Comparison of ENCODE assay signal across 11 mouse cellular contexts in genomic region chr1:25430219-25430862, GRCm38 (mm10).
DNase-seq lines count a peak whose midpoint lies in the region; ATAC-seq lines count a peak whose summit lies in the region.
"Had no signal": no experiment of that assay in that cellular context is flagged by ENCODE, and none has a peak within 500 bp of the region (broad histone marks: within the 10 kb centered on the region; RNA-seq: fewer than 3 reads in every experiment).

No protein-coding gene starts in this region.

- no peak overlapping the region for H3K9ac ChIP-seq in hindbrain, embryonic 12.5 days
- H3K9ac ChIP-seq in midbrain, embryonic 16.5 days (ENCODE audit: low read depth, low read length) = no peak overlapping the region
- H3K9ac ChIP-seq: heart, embryonic 12.5 days had no signal

- no peaks in the 10 kb centered on the region for H3K27me3 ChIP-seq in hindbrain, embryonic 12.5 days
- H3K27me3 ChIP-seq in midbrain, embryonic 16.5 days (ENCODE audit: control insufficient read depth, insufficient read depth, low read depth, low read length) = no peaks in the 10 kb centered on the region
- H3K27me3 ChIP-seq: heart, embryonic 12.5 days had no signal

- peak; percentile 88 for ATAC-seq in hindbrain, embryonic 12.5 days (ENCODE audit: low FRiP score)
- ATAC-seq in midbrain, embryonic 16.5 days = peak; percentile 42; the same call in 1 of the 2 replicates
- ATAC-seq: inflammation-experienced regulatory T-cells, adult 6 months had no signal

- H3K27ac ChIP-seq in hindbrain, embryonic 12.5 days = peak overlapping the region; percentile 55
- H3K27ac ChIP-seq in midbrain, embryonic 16.5 days (ENCODE audit: low read length) = 0 out of 2 replicates have a peak overlapping the region, but pooled peaks have one; percentile 13

- H3K4me1 ChIP-seq in hindbrain, embryonic 12.5 days = no peaks in the 10 kb centered on the region
- no peaks in the 10 kb centered on the region for H3K4me1 ChIP-seq in midbrain, embryonic 16.5 days (ENCODE audit: control insufficient read depth, insufficient read depth, low read length)
- H3K4me1 ChIP-seq: heart, embryonic 12.5 days had no signal

- no peaks in the 10 kb centered on the region for H3K36me3 ChIP-seq in hindbrain, embryonic 12.5 days
- no peaks in the 10 kb centered on the region for H3K36me3 ChIP-seq in midbrain, embryonic 16.5 days (ENCODE audit: control insufficient read depth, insufficient read depth, low read length)
- H3K36me3 ChIP-seq: heart, embryonic 12.5 days had no signal

- DNase-seq in adrenal gland, postnatal 10 days = peak; percentile 1
- DNase-seq in adrenal gland, postnatal 36 days = no peak
- DNase-seq in layer of hippocampus, adult 18-20 months (ENCODE audit: low spot score in 2 of 2) = peak; percentile 14 to 71
- DNase-seq in layer of hippocampus, postnatal 25 days (ENCODE audit: extremely low spot score in 1 of 2, low spot score in 1 of 2) = no peak
- no peak for DNase-seq in cerebellum, adult 9-11 months
- DNase-seq in gastrocnemius, postnatal 14 days = no peak
- DNase-seq: lung, postnatal 10 days had no signal

- WGBS in hindbrain, embryonic 12.5 days = 56% methylated on average over 16 of the region's 16 CpGs
- 52% methylated on average over 16 of the region's 16 CpGs for WGBS in midbrain, embryonic 16.5 days

- H3K4me2 ChIP-seq in hindbrain, embryonic 12.5 days (replicated peaks) = peak overlapping the region; percentile 7; the same call in 1 of the 2 replicates
- H3K4me2 ChIP-seq in midbrain, embryonic 16.5 days (ENCODE audit: low read length) = no peak overlapping the region
- H3K4me2 ChIP-seq: heart, embryonic 12.5 days had no signal

- H3K9me3 ChIP-seq in hindbrain, embryonic 12.5 days (replicated peaks) = no peaks in the 10 kb centered on the region
- no peaks in the 10 kb centered on the region for H3K9me3 ChIP-seq in midbrain, embryonic 16.5 days (replicated peaks; ENCODE audit: control insufficient read depth, low read length, poor library complexity, severe bottlenecking)
- H3K9me3 ChIP-seq: heart, embryonic 12.5 days had no signal

- intact Hi-C loops in gastrocnemius, postnatal 14 days (cut with DNase I; ENCODE audit: low total_unique reads) = no loop called here

- H3K4me3 ChIP-seq in hindbrain, embryonic 12.5 days = no peak overlapping the region
- no peak overlapping the region for H3K4me3 ChIP-seq in midbrain, embryonic 16.5 days (ENCODE audit: low read depth, low read length)
- H3K4me3 ChIP-seq: heart, embryonic 12.5 days had no signal

Comparison
In these comparisons a context has a peak if more than half of its experiments do, and no peak if none do; other contexts are left out.
1. DNase-seq: peak in adrenal gland, postnatal 10 days (single experiment) and layer of hippocampus, adult 18-20 months (2 of 2); none in adrenal gland, postnatal 36 days (0 of 2), layer of hippocampus, postnatal 25 days (0 of 2), cerebellum, adult 9-11 months (single experiment) and gastrocnemius, postnatal 14 days (single experiment).